Mouse (Mus musculus): ENCODE measurements around the gene Tmem248. TPM values are rescaled to one million over a fixed set of nuclear protein-coding genes. Genes with fewer than 3 reads are reported as not detected.

Gene Tmem248
- total RNA-seq (2023) = 10 to 100 TPM; 48.2 to 80.5 TPM

GRCm38 (mm10) chr5:130216781-130217180 lies at the start of gene Tmem248:
TSS of gene Tmem248 (plus strand) at chr5:130217081.

GRCm38 (mm10) chr5:130171423-130171954 lies 45.4 kb upstream of the Tmem248 start, which contains the start of gene Rabgef1:
TSS of gene Rabgef1 (plus strand) at chr5:130171798.

GRCm38 (mm10) chr5:130255017-130255720 lies 38.3 kb downstream of the Tmem248 start, which contains the start of the genes Sbds and Tyw1:
TSS of gene Sbds (minus strand) at chr5:130255530.
TSS of gene Tyw1 (plus strand) at chr5:130255619.

Other genes with a start within 250 kb of the Tmem248 start
- gene Gusb, start 214.0 kb upstream of the Tmem248 start, total RNA-seq (2023) = 10 to 100 TPM; 25.2 to 32.1 TPM
- 10 to 100 TPM; 22.5 to 32.0 TPM for gene Asl, start 187.8 kb upstream of the Tmem248 start, total RNA-seq (2023)
- gene Crcp, start 187.8 kb upstream of the Tmem248 start, total RNA-seq (2023) = 10 to 100 TPM; 25.8 to 28.9 TPM
- gene Tpst1, start 143.8 kb upstream of the Tmem248 start, total RNA-seq (2023) = 1 to 10 TPM; 3.7 TPM
- gene Kctd7, start 72.2 kb upstream of the Tmem248 start, total RNA-seq (2023) = 1 to 10 TPM; 2.4 to 3.9 TPM
- gene Rabgef1, start 45.3 kb upstream of the Tmem248 start, total RNA-seq (2023) = 10 to 100 TPM; 32.7 to 33.5 TPM
- gene Sbds, start 38.4 kb downstream of the Tmem248 start, total RNA-seq (2023) = 10 to 100 TPM; 93.5 to 95.2 TPM
- 10 to 100 TPM; 26.1 to 30.2 TPM for gene Tyw1, start 38.5 kb downstream of the Tmem248 start, total RNA-seq (2023)
- gene Caln1, start 152.4 kb downstream of the Tmem248 start, total RNA-seq (2023) = not detected
- gene A330070K13Rik, start 167.6 kb downstream of the Tmem248 start, total RNA-seq (2023) = not detected

Data from T-cell, adult 66 days (primary cell).